Mouse (Mus musculus) stomach, postnatal 0 days (tissue): ENCODE measurements around the gene Cux2.

Experiments used
- CTCF ChIP-seq: IDR thresholded peaks from 2 replicates; pipeline ENCODE4 v1.5.1; 2016; ENCODE audit warnings: antibody characterized with exemption, low read depth, mild to moderate bottlenecking, moderate library complexity
- EP300 ChIP-seq: optimal IDR thresholded peaks from 2 replicates; pipeline ENCODE3; 2016; ENCODE audit warnings: antibody characterized with exemption

GRCm38 (mm10) chr5:121843138-121843905, 206.6 kb downstream of the Cux2 start:
- no peak for TF ChIP-seq EP300
- TF ChIP-seq CTCF, result no peak
